Mouse (Mus musculus): Measurements from ENCODE around the gene Cops9. TPM values are rescaled to one million over a fixed set of nuclear protein-coding genes. Genes with fewer than 3 reads are reported as not detected.

Gene Cops9
- total RNA-seq, 4 experiments from 2014 or later = 218 to 255 (median 237) TPM

DNA sequence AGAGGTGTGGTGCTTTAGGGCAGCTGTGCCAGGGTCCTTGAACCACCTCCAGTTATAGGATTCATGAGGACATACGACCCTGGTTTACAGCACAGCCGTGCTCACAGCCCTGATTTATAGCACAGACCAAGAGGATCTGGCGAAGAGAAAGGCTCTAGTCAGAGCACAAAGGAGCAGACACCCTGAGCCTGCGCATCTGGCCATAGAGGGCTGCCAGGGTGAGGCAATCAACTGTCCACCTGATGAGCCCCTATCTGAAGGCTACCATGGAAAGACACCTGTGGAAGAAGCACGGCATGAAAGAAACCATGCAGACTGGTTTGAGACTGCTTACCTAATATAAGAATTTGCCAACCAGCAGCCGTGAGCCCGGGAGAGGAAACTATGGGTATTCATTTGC, 4.8 kb upstream of the Cops9 start:
- no peak for DNase-seq (ENCODE audit: low spot score)

DNA sequence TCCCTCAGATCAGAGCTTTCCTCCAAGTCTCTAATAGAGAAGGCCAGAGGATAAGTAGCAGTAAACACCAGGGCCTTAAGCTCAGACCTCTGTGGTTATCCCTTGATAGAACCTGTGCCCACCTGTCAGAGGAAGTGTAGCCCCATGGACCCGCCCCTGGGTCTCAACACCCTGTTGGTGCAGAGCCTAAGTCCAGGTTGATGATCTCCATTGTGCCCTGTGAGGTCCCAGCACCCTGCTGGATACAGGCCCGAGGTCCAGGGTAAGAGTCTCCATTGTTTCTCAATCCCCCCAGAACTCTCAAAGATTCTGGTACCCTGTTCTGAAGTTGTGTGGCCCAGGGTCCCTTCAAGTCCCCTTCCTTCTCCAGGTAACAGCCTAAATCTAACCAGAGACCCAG, 4.3 kb upstream of the Cops9 start:
- DNase-seq (ENCODE audit: low spot score) = no peak

DNA sequence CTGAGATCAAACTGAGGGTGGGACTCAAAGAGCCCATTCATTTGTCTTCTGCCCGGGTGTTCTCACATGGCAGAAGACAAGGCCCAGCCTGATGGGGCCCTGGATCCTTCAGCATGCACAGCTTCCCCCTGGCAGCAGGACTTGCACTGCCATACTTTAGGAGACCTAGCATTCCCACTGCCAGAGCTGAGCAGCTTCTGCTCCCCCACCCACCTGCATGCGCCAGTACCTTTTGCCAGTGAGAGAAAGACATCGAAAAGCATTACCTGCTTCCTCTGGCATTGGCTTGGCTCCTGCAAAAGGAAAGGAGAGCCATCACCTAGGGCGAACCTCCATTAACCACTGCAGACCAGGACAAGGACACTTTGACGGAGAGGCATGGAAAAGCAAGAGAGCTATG, 3.1 kb upstream of the Cops9 start:
- no peak for DNase-seq (ENCODE audit: low spot score)

DNA sequence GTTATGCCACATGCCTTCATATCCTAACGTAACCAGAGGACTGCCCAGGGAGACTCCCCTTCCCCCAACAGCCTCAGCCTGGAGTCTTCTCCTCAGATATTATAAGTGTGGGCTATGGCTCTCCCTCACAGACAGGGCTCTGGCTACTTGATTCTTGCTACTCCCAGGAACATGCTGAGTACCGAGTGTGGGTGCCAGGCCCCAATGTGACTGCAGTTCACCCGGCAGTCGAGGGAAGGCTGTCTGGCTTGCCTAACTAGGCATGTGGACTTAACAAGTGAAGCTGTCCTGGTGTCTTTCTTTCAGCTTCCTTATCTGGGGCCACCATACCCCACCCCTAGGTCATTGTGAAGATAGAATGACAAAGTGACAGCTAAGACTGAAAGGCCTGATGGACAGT, 1.9 kb upstream of the Cops9 start:
- DNase-seq (ENCODE audit: low spot score) = no peak

DNA sequence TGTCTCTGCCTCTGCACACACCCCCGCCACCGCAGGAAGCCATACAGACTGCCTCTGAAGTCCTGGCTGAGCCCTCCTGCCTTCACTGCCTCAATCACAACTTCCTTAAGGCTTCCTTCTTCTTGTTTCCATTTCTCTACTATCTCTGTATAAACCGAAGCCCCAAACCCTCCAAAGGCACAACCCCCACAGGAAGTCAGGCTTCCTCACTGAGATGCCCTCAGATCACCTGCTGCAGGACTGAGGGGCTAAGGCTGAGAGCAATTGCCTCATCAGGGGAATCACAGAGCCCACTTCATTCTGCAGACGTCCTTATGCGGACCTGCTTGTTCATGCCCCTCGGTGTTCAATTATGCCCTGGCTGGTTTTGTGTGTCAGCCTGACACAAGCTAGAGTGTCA, 1.4 kb downstream of the Cops9 start:
- DNase-seq (ENCODE audit: low spot score) = no peak

DNA sequence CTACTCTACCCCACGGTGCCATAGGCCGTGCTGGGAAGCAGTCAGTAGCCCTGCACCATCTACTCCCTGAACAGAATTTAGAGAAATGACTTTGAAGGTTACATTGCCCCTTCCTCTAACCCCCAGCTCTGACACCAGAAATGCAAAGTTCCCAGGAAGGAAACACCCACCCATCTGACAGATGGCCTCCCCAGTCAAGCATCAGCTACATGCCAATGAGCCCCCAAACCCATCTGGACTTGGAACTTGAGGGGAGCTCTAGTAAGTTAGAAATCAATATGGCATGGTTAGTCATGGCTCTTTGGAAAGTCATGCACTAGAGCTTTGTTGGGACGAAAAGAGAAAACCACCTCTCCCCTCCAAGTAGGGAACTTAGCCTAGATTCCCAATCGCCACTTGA, 3.0 kb downstream of the Cops9 start:
- no peak for DNase-seq (ENCODE audit: low spot score)

DNA sequence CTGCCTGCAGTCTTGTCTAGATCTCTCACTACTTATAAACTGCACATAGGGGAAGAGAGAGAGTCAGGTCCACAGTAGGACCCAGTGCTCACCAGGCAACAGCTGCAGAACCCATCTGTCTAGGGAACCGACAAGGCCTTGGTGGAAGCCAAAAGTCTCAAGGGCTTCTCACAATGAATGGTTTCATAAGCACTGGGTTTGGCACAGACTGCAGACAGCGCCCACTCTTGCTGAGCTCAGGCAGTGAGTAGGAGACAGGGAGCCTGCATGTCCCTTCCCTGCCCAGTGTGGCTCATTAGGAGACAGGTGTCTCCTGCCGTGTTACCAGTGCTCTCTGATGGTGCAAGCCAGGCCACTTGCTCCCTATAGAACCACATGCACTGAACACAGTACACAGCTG, 3.6 kb downstream of the Cops9 start:
- no peak for DNase-seq (ENCODE audit: low spot score)

DNA sequence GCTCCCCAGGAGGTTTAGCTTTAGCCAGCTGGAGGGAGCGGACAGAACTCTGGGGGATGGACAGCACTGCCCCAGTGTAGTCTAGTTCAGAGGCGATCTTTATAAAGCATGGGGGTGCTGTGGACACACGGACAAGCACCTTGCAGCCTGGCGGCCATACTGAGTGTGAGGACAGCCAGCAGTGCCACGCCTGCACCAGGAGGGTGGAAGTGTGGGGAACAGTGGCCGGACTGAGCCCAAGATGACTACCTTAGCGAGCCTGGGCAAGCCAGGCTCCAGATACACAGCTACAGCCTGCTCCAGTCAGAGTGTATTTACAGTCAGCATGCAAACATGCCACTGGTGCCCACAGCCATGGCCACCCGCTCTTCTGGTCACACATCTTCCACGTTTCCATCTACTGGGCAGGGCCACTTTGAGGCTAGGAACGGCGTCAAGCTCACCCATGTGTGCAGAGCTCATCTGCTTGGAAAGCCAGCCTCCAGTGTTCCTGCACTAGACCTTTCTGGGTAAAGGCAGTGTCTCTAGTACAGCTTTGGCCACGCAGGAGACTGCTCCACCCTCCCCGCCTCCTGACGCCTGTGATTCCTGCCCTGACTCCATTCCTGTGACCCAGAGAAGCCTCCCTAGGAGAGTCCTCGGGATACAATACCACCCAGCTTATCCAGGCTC, 4.1 kb downstream of the Cops9 start:
- DNase-seq (ENCODE audit: low spot score) = no peak

DNA sequence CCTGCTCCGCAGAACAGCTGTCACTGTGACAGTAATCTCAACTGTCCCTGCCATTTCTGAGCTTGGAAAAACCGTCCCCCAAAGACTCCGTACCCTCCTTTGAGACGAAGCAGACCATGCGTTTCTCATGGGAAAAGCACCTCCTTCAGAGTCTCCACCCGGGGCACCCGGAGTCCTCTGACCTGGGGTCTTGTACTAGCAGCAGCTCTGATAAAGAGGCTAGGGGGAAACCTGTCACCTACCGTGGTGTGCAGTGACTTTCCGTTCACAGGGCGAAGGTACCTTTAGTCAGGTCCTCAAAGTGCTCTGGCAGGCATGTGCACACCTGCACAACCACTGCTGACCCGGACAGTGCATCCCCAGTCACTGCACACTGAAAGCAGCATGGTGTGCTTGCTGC, 5.1 kb downstream of the Cops9 start:
- DNase-seq (ENCODE audit: low spot score) = no peak

DNA sequence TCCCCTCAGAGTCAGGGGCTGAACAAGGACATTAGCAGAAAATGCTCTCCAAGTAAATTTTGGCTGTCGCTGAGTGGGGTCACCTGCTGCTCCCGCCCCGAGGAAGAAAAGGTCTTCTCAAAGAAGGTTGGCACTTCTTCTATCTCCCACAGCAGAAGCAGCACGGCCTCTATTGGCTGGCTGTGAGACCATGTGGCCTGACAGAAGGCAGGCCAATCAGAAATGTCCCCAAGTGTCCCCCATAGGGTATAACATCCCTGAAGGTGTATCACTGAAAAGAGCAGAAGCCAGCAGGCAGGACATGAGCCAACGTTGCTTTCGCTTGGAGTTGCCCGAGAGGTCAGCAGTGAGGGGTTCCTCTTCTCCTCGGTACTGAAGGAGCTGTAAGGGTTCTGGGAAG, 5.8 kb downstream of the Cops9 start:
- no peak for DNase-seq (ENCODE audit: low spot score)

DNA sequence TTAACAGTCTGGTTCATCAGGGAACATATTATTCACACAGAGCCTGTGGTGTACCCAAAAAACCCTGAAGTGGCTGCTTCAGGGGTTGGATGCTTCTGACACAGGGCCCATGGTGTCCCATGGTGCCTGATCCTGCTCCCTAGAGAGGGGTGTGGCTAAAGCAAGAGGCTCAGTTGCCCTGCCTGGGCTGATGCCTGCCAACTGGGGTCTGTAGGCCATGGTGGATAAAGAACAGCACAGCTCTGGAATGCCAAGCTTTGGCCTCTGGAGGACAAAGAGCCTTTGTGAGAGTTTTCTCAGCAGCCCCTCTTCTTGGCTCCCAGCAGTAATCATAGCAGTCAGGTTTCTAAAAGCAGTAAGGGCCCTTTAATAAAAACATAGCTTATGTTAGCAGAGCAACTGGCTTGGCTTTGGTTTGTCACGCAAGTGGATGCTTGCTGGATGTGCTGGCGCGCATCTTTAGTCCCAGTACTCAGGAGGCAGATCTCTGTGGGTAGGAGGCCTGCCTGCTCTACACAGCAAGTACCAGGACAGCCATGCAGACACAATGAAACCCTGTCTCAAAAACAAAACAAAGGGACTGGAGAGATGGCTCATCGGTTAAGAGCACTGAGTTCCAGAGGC, 6.7 kb downstream of the Cops9 start:
- no peak for DNase-seq (ENCODE audit: low spot score)

DNA sequence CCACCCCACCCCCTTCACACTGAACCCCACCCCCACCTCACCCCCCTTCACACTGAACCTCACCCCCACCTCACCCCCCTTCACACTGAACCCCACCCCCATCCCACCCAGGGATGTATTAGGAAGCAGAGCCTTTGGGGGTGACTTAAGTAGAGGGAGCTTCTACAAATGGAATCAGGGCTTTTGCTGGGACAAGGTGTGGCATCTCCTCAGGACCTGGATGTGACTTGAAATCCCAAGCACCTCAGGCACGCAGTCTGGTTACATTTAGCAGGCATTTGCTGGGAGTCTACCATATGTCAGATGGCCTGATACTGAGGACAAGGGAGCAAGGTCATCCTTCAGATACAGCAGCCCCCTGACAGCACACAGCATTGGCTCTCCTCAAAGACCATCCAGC, 7.2 kb downstream of the Cops9 start:
- no peak for DNase-seq (ENCODE audit: low spot score)

DNA sequence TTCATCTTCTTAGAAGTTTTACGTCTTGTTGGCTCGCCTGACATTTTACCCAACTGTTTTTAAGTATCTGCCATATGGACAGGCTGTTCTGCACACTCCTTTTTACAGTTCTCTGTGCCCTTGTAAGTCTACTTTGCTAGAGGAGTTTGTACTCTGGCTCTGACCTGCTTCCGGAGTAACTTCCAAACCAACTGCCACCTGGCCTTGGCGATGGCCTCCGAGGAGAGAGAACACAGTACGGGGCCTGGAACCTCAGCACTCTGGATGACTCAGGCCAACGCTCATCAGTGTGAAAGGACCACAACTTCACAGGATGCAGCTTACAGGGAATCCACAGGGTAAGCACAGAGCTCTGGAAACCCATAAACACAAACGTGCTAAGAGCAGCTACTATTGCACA, 8.1 kb downstream of the Cops9 start:
- DNase-seq (ENCODE audit: low spot score) = no peak

DNA sequence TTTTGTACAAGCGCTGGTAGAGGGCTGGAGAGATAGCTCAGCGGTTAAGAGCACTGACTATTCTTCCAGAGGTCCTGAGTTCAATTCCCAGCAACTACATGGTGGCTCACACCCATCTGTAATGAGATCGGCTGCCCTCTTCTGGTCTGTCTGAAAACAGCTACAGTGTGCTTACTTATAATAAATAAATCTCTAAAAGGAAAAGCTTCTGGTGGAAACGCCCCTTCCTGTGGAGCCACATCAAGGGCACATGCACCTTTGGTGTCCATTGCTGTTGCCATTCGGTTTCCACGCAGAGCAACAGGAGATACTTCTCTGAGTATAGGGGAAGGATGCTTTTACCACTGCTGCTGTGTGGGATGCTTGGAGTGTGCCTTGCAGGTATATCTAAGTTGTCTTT, 8.8 kb downstream of the Cops9 start:
- DNase-seq (ENCODE audit: low spot score) = no peak

DNA sequence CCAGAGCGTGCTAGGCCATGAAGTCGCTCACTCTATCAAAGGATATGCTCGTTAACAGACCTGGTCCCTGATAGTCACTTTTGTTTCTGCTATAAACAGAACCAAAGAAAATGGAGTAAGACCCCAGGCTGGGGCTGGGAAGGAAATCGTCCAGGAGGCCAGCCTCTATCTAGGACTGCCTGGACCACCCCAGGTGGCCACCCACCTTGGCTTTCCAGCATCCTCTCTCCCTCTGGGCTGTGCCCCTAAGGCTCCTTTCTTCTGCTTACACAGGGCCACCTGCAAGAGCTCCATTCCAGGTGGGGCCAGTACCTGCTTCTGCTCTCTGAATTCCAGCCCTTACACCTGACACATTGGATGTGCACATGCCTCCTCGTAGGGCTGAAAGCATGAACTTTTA, 9.6 kb downstream of the Cops9 start:
- no peak for DNase-seq (ENCODE audit: low spot score)

DNA sequence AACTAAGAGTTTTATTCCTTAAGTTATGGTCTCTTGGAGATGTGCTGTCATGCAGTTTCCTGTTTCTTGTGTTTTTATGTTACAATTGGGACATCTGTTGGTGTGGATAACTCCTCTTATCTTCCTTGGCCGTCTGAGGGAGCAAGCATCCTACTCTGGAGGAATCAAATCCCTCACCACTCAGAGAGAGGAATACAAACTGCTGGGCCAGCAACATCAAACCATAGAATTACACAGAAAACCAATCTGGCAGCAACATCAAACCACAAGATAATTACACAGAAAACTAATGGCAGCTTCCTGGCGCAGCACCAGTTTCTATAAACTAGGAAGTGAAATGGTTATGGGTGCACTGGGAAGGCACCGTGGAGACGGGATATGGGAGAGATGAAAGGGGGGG, 13.6 kb downstream of the Cops9 start:
- no peak for DNase-seq (ENCODE audit: low spot score)

DNA sequence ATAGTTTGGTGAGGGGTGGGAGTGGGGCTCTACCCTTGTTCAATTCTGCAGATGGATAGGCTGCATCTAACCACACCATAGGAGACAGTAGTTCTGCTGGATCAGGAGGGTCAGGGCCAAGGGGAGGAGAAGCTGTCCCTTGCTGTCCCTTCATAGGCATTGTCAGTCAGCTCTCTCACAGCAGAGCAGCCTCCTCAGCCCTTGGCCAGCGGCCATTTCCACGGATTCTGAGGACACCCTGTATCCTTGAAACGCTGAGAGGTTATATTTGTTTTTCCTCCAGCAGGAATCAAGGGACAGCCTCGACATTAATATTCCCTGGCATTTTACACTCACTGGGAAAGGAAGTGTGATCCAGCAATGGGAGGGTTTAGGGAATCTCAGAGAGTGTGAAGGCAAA, 23.4 kb downstream of the Cops9 start:
- DNase-seq (ENCODE audit: low spot score) = no peak

DNA sequence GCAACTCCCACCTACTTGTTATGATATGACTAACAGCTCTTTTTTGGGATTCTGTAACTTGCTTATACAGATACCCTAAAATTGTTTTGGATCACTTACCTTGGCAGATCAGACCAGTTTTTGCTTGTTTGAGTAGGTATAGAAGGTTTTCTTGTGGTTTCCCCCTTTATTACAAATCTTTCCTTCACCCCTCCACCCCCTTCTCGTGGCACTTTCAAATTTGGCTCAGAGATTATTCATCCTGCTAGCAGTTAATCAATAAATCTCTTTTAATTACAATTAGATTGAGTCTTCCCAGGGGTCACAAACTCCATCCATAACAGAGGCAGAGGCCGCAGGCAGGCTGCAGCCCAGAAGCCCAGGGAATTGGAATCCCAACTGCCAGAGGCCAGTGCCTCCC, 24.3 kb downstream of the Cops9 start, which contains the start of gene Olfr12:
TSS of gene Olfr12 (plus strand) at position 301 of the 400 bp plus-strand sequence.
- no peak for DNase-seq (ENCODE audit: low spot score)

DNA sequence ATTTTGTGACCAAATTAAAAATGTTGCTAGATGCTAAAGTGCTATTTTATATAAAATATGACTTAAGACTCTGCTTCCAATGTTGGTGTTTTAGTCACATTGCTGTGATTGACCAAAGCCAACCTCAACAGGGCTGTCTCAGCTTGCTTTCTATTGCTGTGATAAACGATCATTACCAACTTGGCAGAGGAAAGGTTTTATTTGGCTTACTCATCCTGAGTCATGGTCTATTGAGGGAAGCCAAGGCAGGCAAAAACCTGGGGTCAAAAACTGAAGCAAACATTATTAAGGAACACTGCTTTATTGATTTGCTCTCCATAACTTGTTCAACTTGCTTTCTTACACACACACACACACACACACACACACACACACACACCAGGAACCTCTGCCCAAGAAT, 25.7 kb downstream of the Cops9 start:
- DNase-seq (ENCODE audit: low spot score) = no peak

DNA sequence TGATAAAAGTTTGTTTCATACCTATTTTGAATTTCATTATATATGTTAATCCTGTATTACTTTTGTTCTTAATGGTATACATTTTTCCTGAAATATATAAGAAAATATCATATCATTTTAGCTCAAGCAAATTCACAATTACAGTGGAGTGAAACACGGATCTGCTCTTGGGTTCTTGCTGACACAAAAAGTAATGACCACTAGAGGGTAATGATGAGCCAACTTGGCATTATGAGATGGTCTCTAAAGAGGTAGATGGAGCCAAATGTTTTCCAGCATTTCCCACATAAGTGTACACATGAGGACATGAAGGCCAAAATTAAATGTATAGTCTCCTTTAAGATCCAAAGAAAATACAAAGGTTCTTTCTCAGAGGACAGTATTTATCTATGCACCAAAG, 27.3 kb downstream of the Cops9 start:
- DNase-seq (ENCODE audit: low spot score) = no peak

DNA sequence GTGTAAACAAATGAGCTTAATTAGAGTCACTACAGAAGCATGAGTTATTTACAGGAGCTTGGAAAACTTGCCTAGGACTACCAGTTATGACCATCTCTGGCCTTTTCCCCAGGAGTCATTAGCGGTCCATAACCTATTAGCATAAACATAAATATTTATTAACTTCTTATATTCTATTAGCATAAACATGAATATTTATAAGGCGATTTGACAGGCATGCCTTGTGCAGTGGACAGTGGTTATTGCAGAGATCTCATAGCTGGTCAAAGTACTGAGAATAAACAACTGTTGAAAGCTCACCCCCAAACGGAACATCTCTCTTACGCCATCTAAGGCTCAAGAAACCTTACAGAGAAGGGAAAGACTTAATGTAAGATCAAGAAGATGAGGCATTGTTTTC, 28.6 kb downstream of the Cops9 start:
- DNase-seq (ENCODE audit: low spot score) = no peak

DNA sequence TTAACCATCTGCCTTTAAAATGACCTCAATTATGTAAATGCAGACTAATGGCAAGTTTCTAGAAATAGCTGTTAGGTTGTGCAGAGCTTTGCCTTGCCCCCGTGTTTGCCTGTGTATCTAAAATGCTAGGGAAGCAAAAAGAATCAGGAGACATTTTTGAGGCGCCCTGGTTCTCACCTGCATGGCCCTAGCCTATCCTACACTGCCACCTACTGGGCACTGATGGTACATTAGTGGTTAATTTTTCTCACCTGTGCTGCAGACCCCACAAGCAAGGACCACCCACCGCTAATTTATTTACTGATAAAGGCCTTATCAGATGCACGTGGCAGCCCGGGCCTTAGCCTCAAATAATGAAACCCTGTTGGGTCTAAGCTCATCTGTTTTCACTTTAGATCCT, 30.8 kb downstream of the Cops9 start:
- DNase-seq (ENCODE audit: low spot score) = peak; percentile 35

DNA sequence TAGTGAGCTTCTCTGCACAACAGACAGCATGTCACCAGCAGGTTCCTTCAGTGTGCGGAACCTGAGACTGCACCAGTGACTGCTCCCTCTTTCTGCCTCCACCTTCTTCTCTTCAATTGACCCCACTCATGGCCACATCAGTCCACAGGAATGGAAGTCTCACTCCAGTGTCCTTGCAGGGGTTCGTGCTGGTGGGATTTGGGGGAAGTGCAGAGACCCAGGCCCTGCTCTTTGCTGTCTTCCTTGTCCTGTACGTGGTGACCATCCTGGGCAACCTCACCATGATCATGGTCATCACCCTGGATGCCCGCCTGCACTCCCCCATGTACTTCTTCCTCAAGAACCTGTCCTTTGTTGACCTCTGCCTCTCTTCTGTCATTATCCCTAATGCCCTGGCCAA, 34.1 kb downstream of the Cops9 start:
- no peak for DNase-seq (ENCODE audit: low spot score)

DNA sequence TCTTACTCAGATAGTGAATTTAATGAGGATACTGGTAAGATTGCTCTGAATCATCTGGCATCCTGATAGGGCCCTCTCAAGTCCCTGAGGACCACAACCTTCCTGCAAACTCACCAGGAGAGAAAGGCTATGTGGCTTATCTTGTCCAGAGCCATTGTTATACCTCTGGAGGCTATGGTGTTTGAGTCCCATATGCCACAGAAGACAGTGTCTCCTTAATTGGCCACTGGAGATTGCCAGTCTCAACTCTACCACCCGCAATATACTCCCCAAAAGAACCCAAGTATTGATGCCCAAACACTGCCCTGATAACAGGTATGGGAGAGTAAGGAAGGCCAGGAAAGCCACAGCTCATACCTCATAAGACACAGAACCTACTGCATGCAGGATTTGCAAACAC, 36.3 kb downstream of the Cops9 start, which contains the start of gene Olfr1410:
TSS of gene Olfr1410 (plus strand) at position 301 of the 400 bp plus-strand sequence.
- no peak for DNase-seq (ENCODE audit: low spot score)

Measured in heart, adult 8-10 months (tissue).